Mouse (Mus musculus) testis, postnatal 10 days (tissue): Measurements from ENCODE around the gene Stat6.

Experiments used
- DNase-seq: peaks from one replicate; pipeline ENCODE4 v3.0.0; 2021; ENCODE audit warnings: low spot score

Gene Stat6

GRCm38 (mm10) chr10:127674046-127674655 is 31.4 kb downstream of the Stat6 start:
- no peak for DNase-seq

GRCm38 (mm10) chr10:127674794-127675522 is 32.2 kb downstream of the Stat6 start:
- peak; percentile 86 for DNase-seq

- no peak for DNase-seq
Observed at GRCm38 (mm10) chr10:127675859-127676398, 33.1 kb downstream of the Stat6 start.

GRCm38 (mm10) chr10:127676691-127677548 is 34.1 kb downstream of the Stat6 start:
- DNase-seq: peak; percentile 93

- peak; percentile 76 for DNase-seq
Observed at GRCm38 (mm10) chr10:127677591-127678336, 35.0 kb downstream of the Stat6 start.

GRCm38 (mm10) chr10:127679208-127679607 is 36.4 kb downstream of the Stat6 start:
- DNase-seq: no peak

GRCm38 (mm10) chr10:127679881-127680280 is 37.1 kb downstream of the Stat6 start:
- no peak for DNase-seq

- no peak for DNase-seq
Observed at GRCm38 (mm10) chr10:127682886-127683285, 40.1 kb downstream of the Stat6 start.

- no peak for DNase-seq
Observed at GRCm38 (mm10) chr10:127691053-127691452, 48.3 kb downstream of the Stat6 start.

- no peak for DNase-seq
Observed at GRCm38 (mm10) chr10:127694636-127695035, 51.9 kb downstream of the Stat6 start.

- no peak for DNase-seq
Observed at GRCm38 (mm10) chr10:127695775-127696174, 53.0 kb downstream of the Stat6 start.

- no peak for DNase-seq
Observed at GRCm38 (mm10) chr10:127698966-127699365, 56.2 kb downstream of the Stat6 start.

GRCm38 (mm10) chr10:127703299-127703698 is 60.5 kb downstream of the Stat6 start:
- DNase-seq: no peak

GRCm38 (mm10) chr10:127704293-127704692 is 61.5 kb downstream of the Stat6 start:
- DNase-seq: no peak

GRCm38 (mm10) chr10:127704766-127705220 is 62.0 kb downstream of the Stat6 start, which contains the start of gene Myo1a:
TSS of gene Myo1a (plus strand) at chr10:127705170.
- DNase-seq: no peak

GRCm38 (mm10) chr10:127705783-127706182 is 63.0 kb downstream of the Stat6 start:
- DNase-seq: no peak

GRCm38 (mm10) chr10:127707721-127708120 is 64.9 kb downstream of the Stat6 start:
- DNase-seq: peak; percentile 87

GRCm38 (mm10) chr10:127708850-127709370 is 66.1 kb downstream of the Stat6 start:
- DNase-seq: no peak

GRCm38 (mm10) chr10:127710331-127710730 is 67.5 kb downstream of the Stat6 start:
- no peak for DNase-seq
